ENCODE assay signal across 38 mouse cellular contexts in the genomic region with DNA sequence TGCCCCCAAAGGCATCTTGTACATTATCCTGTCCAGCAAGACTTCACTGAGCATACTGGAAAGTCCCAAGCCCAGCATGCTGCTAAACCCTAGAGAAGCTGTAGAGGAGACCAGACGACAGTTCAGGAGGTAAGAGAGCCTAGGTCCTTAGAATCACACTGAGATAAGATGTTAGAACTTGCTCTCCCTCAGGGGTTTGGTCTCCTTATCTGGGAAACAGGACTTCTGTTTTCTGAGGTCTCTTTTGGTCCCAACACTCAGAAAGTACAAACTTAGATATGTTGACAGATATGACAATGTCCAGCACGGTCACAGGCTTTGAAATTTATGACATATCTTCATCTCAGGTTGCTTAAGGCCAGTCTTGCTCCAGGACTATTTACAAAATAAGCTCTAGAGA. TPM values are rescaled to one million over a fixed set of nuclear protein-coding genes. Genes with fewer than 3 reads are reported as not detected.
"Had no signal": no experiment of that assay in that cellular context is flagged by ENCODE, and none has a peak within 500 bp of the region (broad histone marks: within the 10 kb centered on the region; RNA-seq: fewer than 3 reads in every experiment).

No protein-coding gene starts in this region.

- H3K27me3 ChIP-seq: heart, embryonic 12.5 days; heart, embryonic 15.5 days; hindbrain, embryonic 12.5 days; hindbrain, embryonic 13.5 days; hindbrain, embryonic 15.5 days; intestine, embryonic 15.5 days; kidney, embryonic 15.5 days had no signal

- ATAC-seq: hindbrain, embryonic 16.5 days; hindbrain, postnatal 0 days; inflammation-experienced regulatory T-cells, adult 6 months; intestine, embryonic 15.5 days; intestine, embryonic 16.5 days; intestine, postnatal 0 days had no signal

- H3K27ac ChIP-seq: heart, embryonic 10.5 days; heart, embryonic 13.5 days; heart, embryonic 15.5 days; hindbrain, embryonic 10.5 days; hindbrain, embryonic 12.5 days; hindbrain, embryonic 13.5 days; hindbrain, embryonic 14.5 days; hindbrain, embryonic 15.5 days; hindbrain, postnatal 0 days; intestine, embryonic 15.5 days; kidney, embryonic 15.5 days; kidney, postnatal 0 days; layer of hippocampus, adult 2 months; left cerebral cortex, adult 2 months had no signal

- H3K36me3 ChIP-seq: heart, embryonic 10.5 days; heart, embryonic 12.5 days; heart, embryonic 13.5 days; heart, embryonic 15.5 days; hindbrain, embryonic 10.5 days; hindbrain, embryonic 12.5 days; hindbrain, embryonic 13.5 days; hindbrain, embryonic 15.5 days; intestine, embryonic 15.5 days; kidney, embryonic 15.5 days had no signal

- H3K4me1 ChIP-seq: heart, embryonic 12.5 days; heart, embryonic 15.5 days; hindbrain, embryonic 13.5 days; intestine, embryonic 15.5 days; kidney, embryonic 15.5 days had no signal

- H3K9me3 ChIP-seq: heart, embryonic 10.5 days; heart, embryonic 12.5 days; heart, embryonic 13.5 days; heart, embryonic 15.5 days; hindbrain, embryonic 10.5 days; hindbrain, embryonic 12.5 days; hindbrain, embryonic 13.5 days; hindbrain, embryonic 15.5 days; intestine, embryonic 15.5 days; kidney, embryonic 15.5 days had no signal

- H3K4me3 ChIP-seq: heart, embryonic 10.5 days; heart, embryonic 12.5 days; heart, embryonic 13.5 days; heart, embryonic 15.5 days; hindbrain, embryonic 10.5 days; hindbrain, embryonic 12.5 days; hindbrain, embryonic 13.5 days; hindbrain, embryonic 15.5 days; intestine, embryonic 15.5 days; kidney, embryonic 15.5 days; layer of hippocampus, adult 2 months; left cerebral cortex, adult 2 months had no signal

- H3K4me2 ChIP-seq: heart, embryonic 11.5 days; heart, embryonic 12.5 days; heart, embryonic 13.5 days; heart, embryonic 15.5 days; hindbrain, embryonic 12.5 days; hindbrain, embryonic 13.5 days; hindbrain, embryonic 14.5 days; hindbrain, embryonic 15.5 days; intestine, embryonic 15.5 days; kidney, embryonic 15.5 days had no signal

- H3K9ac ChIP-seq: heart, embryonic 12.5 days; heart, embryonic 13.5 days; heart, embryonic 15.5 days; hindbrain, embryonic 12.5 days; hindbrain, embryonic 13.5 days; hindbrain, embryonic 14.5 days; hindbrain, embryonic 15.5 days; intestine, embryonic 15.5 days; kidney, embryonic 15.5 days had no signal

- DNase-seq: heart, postnatal 10 days; heart, postnatal 14 days; heart, postnatal 36 days; heart, postnatal 4 days; kidney, adult 11 months; kidney, adult 18-20 months; kidney, adult 2 months; kidney, adult 8-10 months; kidney, adult 9 months; kidney, postnatal 10 days; kidney, postnatal 14 days; kidney, postnatal 25 days; kidney, postnatal 36 days; kidney, postnatal 4 days; layer of hippocampus, adult 9-11 months; layer of hippocampus, postnatal 36 days had no signal

RNA-seq across cellular contexts. Expression of a gene that starts 32.5 kb away (rescaled TPM):
- total RNA-seq: hematopoietic stem cell, adult 5-6 weeks had no signal
- polyA plus RNA-seq: hindbrain, embryonic 12.5 days; hindbrain, embryonic 13.5 days; inflammation-experienced regulatory T-cells, adult 6 months; intestine, embryonic 15.5 days; kidney, embryonic 16.5 days; kidney, postnatal 0 days had no signal
